Mouse (Mus musculus) adrenal gland (tissue): Measurements from ENCODE around the gene Lrmda.

ENCODE experiments used
- intact Hi-C: fragments of 180-260 bp; cut with DNase I; formaldehyde crosslinking; loops from one replicate; pipeline ENCODE4 v1.15.1; 2025

Gene Lrmda

GRCm38 (mm10) chr14:22695931-22696365 lies 676.4 kb downstream of the Lrmda start:
- intact Hi-C loops = no loop called here

DNA sequence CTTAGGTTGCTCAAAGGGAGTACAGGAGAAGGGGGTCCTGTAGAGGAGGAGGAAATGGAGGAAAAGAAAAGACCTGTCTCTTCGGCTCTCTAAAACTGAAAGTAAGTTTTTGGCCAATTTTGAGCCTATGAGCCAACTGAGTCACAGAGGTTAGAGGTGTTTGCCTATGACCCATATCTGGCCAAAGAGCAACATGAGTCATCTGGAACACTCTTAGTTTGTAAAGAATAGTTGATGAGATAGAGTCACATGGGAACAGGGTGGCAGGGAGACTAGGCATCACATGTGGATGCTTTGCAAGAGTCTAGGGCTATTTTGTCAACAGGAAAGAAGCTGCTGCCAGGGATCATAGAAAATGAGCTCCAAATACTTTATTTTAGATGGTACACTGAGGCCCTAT lies 680.7 kb downstream of the Lrmda start:
- intact Hi-C loops = no loop called here

GRCm38 (mm10) chr14:22700690-22701089 lies 681.2 kb downstream of the Lrmda start:
- intact Hi-C loops = no loop called here

- intact Hi-C loops = no loop called here
Measured at GRCm38 (mm10) chr14:22707958-22708701, 688.6 kb downstream of the Lrmda start.

- intact Hi-C loops = no loop called here
Measured at GRCm38 (mm10) chr14:22710071-22710661, 690.7 kb downstream of the Lrmda start.

DNA sequence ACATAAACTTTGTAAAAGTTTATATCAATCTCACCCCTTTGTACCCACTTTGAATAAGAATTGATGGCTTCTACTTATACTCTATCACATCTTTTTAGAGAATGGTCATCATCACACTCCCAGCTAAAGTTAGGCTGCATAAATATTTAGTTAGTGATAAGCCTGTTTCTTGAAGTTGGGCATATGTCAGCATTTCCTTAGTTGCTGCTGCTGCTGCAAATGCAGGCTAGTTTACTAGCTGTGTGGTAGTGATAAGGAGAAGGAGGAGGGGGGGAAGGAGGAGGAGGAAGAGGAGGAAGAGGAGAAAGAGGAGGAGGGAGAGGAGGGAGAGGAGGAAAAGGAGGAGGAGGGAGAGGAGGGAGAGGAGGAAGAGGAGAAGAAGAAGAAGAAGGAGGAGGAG lies 692.9 kb downstream of the Lrmda start:
- intact Hi-C loops = no loop called here

DNA sequence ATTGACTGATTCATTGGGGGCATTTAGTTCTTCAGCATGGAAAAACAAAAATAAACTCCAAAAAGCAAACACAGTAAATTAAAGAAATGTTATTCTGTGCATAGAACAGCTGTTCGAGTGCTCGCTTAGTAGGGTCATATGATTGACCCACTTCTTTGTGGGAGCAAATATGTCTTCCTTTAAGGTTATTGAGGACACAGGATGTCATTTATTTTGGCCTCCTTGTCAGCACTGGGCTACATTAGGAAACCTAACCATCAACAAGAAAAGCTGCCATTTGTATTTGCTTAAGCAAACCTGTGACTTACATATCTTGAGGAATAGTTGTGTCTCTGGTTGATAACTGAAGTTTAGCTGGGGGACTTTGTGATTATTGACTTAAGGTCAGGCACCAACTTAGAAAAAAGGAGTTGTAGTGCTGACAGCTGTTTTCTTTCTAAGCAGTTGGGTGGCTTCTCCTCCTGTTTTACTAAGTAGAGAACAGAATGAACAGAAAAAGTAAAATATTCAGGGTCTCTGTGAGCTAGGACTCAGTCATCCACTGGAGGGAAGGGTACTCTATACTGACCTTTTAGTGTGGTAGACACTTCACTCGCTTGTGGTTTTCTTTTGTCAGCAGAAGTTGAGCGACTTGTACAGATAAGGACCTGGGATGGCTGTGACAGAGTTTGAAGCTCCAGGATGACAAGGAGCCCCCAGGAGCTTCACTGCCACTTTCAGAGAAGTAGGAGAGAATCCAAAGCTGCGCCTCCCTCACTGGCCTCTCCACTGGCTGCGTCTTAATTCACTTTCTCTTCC lies 696.3 kb downstream of the Lrmda start:
- intact Hi-C loops = no loop called here

- intact Hi-C loops = no loop called here
Measured at GRCm38 (mm10) chr14:22719968-22720367, 700.5 kb downstream of the Lrmda start.

- intact Hi-C loops = no loop called here
Measured at GRCm38 (mm10) chr14:22721845-22722244, 702.3 kb downstream of the Lrmda start.

- intact Hi-C loops = no loop called here
Measured at GRCm38 (mm10) chr14:22727548-22727947, 708.0 kb downstream of the Lrmda start.

DNA sequence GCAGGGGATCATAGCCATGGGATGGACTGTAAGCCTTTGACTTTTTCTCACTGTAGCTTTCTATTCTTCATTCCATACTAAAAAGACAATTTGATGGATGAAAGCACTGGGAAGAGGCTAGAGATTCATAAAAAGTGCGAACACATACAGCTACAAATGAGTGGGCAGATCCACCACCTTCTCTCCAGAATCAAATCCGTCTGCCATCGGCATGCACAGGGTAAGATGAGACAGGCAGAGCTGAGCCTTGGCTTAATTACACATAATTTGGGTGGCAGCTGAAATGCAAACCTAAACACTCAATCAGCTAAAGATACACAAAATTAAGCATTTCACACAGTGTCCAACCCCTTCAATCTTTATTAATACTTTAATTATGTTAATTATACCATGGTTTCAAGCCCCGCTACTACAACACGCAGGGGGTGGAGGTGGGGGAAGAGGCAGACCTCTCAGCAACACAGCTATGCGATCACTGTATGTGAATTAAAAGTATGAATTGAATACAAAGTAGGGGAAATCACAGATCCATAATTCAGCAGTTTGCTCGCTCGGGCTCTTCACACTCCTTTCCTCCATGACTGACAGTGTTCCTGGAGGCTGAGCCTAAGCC lies 709.2 kb downstream of the Lrmda start:
- intact Hi-C loops = no loop called here

DNA sequence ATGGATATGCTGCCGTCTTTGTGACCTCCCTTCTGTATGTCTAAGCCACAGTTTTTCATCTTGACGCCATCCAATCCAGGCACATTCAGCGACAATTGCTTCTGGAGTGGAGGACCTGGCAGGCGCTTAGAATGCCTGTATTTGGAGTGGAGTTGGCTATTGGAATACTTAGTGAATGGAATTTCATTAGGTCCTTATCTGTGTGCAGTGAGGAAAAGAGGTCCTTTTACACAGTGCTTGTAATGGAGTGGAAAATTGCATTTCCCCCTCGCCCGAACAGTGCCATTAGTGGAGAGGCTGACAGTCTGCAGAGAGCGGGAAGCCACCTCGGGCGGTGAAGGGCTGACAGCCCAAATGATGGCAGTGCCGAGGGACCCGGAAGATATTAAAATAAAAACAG lies 719.1 kb downstream of the Lrmda start:
- intact Hi-C loops = no loop called here

DNA sequence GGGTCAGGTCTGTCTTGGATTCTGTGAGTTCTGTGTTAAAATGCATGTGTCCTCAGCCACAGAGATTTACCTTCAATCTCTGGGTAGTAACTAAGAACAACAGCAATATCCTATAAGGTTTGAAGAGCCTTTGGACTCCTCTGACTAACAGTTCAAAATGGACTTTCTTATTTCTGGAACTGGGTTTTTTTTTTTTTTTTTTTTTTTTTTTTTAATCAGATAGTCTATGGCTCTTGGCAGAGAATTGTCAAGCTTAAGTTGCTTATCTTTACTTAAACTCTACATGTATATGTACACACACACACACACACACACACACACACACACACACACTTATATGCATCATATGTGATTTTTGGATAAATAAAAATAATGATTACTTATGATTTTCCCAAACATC lies 723.0 kb downstream of the Lrmda start:
- intact Hi-C loops = no loop called here

- intact Hi-C loops = no loop called here
Measured at GRCm38 (mm10) chr14:22743264-22743663, 723.8 kb downstream of the Lrmda start.

DNA sequence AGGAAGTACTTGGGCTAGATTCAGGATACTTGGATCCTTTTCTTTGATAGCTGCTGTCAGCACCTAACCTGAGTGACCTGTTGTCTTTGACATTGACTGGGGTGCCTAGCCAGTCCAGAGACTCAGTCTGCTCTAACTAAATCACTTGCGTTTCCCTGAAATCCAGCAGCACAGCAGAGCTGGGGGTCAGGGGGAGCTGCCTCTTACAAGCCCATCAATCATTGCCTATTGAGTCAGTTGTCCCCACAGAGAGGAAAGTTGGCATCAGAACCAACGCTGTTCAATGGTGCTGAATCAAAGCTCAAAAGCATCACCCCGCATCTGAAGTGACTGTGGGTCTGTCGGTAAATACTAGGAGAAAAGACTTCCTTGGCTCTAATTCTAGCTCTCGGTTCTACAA lies 725.2 kb downstream of the Lrmda start:
- intact Hi-C loops = no loop called here

DNA sequence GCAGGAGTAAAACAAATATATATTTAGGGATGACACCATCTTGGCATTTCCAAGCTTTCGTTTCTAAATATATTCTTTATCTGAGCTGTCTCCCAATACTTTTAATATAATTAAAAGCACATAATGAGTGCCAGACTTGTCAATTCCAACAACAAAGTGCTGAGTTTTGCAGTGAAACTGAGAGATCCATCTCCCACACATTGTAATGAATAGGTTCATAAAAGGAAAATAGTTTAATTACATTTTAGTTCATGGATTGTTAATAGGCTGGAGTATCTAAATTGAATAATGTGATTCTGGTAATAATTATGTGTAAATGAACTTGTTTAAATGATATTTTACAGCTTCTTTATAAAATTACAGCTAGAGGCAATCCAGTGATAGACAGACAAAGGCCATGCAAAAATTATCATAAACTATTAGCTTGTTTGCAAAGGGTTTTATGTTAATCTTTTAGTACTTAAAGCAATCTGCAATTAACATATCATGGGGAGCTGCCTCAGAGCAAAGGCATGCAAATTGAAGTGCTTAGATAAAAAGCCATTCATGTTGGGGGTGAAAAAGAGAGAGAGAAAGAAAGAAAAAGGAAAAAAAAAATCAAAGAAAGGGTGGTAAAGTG lies 725.9 kb downstream of the Lrmda start:
- intact Hi-C loops = no loop called here

DNA sequence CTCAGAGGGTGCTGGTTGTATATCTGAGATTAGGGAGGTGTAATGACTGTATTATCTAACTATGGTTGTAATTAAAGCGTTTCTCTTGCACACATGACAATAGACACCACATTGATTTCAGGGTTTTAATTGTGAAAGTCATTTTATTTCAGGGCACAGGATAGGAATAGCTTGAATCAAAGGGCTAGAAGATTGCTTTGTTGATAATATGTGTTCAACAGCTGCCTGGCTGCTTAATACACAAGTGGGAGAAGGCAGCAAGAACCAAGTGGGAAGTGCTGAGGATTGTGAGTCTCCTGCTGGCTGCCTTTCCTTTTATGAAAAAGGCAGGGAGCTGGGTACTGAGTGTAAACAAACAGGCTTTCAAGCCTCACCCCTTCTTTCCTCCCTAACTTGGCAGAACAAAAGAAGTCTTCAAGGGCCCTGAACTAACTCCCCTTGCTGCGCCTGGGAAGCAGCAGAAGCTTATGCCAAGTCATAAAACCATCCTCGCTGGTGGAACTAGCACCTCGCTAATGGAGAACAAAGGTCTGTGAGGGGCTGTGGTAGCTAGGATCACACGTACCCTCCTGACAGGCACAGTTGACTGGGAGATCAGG lies 726.5 kb downstream of the Lrmda start:
- intact Hi-C loops = no loop called here

- intact Hi-C loops = no loop called here
Measured at GRCm38 (mm10) chr14:22747816-22748215, 728.3 kb downstream of the Lrmda start.

GRCm38 (mm10) chr14:22750409-22750808 lies 730.9 kb downstream of the Lrmda start:
- intact Hi-C loops = no loop called here

GRCm38 (mm10) chr14:22751290-22751689 lies 731.8 kb downstream of the Lrmda start:
- intact Hi-C loops = no loop called here

DNA sequence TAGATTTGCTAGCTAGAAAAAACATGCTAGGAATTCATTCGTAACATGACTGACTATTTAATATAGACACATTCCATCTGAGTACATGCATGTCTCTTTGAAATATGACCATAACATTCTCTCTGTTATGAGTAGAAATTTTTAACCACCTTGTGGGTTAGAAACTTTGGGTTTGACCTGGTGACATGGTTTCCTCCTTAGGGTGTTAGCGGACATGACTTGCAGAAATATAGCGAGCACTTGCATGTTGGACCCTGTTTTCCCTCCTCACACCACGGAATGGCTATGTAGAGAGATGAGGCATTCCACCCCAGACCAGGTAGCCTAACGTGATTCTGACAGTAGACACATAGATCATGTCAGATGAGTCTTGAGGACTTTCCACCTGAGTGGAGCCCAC lies 735.1 kb downstream of the Lrmda start:
- intact Hi-C loops = no loop called here
